Mouse (Mus musculus) layer of hippocampus, postnatal 14 days (tissue): ENCODE measurements around the gene Pnpla6. TPM values are rescaled to one million over a fixed set of nuclear protein-coding genes. Genes with fewer than 3 reads are reported as not detected.

Experiments
- DNase-seq, 2 experiments: peaks; one replicate each; pipeline ENCODE4 v3.0.0; 2021 to 2022; ENCODE audit warnings: low spot score in 2 of 2, mixed read lengths in 1 of 2
- total RNA-seq, 2 experiments: library from RNA; stranded (reverse); gene quantifications; 2 replicates each; pipeline ENCODE4 v1.2.3; 2021

Gene Pnpla6
- total RNA-seq, 2 experiments from 2014 or later = 64.8 to 71.0 TPM

DNA sequence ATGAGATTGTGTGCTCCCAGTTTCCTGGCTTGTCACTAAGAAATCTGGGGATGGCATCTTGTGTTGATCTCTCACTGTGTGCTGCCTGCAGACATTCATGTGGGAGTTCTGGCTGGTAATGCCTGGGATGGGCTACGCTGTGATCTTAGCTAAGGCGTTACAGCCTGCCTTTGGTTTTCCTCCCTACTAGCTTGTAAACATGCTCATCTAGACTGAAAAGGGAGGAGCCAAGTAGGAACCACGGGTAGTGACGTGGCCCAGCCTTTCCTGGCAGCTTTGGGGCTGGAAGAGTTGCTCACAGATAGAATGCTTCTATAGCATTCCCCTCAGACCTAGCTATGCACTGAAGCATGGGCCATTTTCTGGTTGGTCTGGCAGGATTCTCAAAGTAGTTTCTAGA lies 13.0 kb upstream of the Pnpla6 start:
- DNase-seq = peak; percentile 34 to 53

- DNase-seq = no peak
Measured at GRCm38 (mm10) chr8:3507979-3508754, 7.0 kb upstream of the Pnpla6 start.

GRCm38 (mm10) chr8:3514681-3515247 lies 420 bp upstream of the Pnpla6 start:
- no peak for DNase-seq

DNA sequence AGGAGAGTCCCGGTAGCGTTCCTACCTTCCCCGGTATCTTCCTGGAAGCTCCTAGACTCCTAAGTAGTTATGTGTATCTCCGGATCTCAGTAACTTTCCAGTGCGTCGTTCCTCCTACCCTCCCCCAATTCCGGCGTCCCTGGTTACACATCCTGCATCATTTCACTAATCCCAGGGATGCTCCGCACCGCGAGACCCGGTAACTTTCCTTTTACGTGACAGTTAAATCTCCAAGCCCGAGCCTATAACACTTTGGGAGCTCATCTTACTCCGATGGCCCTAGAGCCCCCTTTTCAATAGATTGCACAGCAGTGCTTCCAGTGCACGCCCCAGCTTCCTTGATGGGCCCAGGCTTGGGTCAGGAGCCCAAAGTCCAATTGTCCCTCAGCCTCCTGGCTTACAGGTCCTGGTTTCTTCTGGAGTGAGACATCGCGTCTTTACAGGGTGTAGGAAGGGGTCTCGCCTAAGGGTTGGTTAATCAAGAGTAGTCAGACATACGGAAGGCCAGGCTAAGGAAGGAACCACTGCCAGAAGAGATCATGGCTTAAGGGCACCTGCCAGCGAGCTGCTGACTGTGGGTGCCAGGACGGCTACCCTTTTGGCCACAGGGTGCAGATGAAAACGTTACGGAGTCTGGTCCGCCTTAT lies 710 bp downstream of the Pnpla6 start:
- DNase-seq = peak; percentile 60 to 71

GRCm38 (mm10) chr8:3516450-3517116 lies 1.4 kb downstream of the Pnpla6 start:
- peak; percentile 94 to 97 for DNase-seq

- no peak for DNase-seq
Measured at GRCm38 (mm10) chr8:3517117-3517495, 1.9 kb downstream of the Pnpla6 start.

GRCm38 (mm10) chr8:3522007-3522697 lies 7.0 kb downstream of the Pnpla6 start:
- DNase-seq = no peak

GRCm38 (mm10) chr8:3530816-3531215 lies 15.6 kb downstream of the Pnpla6 start:
- no peak for DNase-seq

- DNase-seq = no peak
Measured at GRCm38 (mm10) chr8:3531936-3532335, 16.8 kb downstream of the Pnpla6 start.

GRCm38 (mm10) chr8:3536053-3536841 lies 21.1 kb downstream of the Pnpla6 start:
- no peak for DNase-seq

- DNase-seq = no peak
Measured at GRCm38 (mm10) chr8:3536940-3537339, 21.8 kb downstream of the Pnpla6 start.

DNA sequence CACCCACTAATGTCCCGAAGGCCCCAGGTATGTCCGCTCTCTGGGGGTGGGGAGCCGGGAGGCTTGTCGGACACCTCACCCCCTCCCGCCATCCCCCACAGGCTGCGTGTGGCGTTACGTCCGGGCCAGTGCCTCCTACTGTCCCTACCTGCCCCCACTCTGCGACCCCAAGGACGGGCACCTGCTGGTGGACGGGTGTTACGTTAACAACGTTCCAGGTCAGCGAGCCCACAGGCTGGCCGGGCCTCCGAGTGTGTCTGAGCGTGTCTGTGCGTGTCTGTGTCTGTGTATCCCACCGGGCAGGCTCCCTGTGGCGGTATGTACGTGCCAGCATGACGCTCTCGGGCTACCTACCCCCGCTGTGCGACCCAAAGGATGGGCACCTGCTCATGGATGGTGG lies 22.5 kb downstream of the Pnpla6 start:
- DNase-seq = no peak

GRCm38 (mm10) chr8:3539146-3539545 lies 24.0 kb downstream of the Pnpla6 start:
- no peak for DNase-seq

DNA sequence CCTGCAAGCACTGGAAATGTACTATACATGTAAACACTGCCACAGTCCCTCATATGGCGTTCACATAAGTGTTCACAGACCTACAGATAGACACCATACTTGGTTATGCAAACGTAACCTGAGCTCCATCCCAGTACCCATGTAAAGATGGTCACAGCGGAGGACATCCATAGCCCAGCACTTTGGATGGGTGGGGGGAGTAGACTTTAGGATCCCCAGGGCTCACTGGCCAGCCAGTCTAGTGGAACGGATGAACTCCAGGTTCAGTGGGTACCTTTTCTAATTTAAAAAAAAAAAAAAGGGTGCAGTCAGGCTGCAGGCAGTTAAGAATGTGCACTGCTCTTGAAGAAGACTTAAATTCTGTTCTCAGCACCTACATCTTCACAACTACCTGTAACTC lies 24.9 kb downstream of the Pnpla6 start:
- DNase-seq = no peak

- no peak for DNase-seq
Measured at GRCm38 (mm10) chr8:3546511-3546910, 31.3 kb downstream of the Pnpla6 start.

- DNase-seq = no peak
Measured at GRCm38 (mm10) chr8:3552240-3552639, 37.1 kb downstream of the Pnpla6 start.

DNA sequence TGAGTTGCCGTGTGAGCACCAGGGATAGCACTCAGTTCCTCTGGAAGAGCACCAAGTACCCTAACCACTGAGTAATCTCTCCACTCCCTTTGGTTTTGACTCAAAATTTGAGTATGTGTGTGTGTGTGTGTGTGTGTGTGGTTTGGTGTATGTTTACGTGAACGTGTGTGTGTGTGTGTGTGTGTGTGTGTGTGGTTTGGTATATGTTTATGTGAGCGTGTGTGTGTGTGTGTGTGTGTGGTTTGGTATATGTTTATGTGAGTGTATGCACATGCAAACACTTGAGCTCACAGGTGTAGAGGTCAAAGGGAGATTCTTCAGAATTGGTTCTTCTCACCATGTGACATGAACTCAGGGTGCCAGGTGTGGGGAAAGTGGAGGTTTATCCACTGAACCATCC lies 40.9 kb downstream of the Pnpla6 start:
- DNase-seq = no peak

- DNase-seq = no peak
Measured at GRCm38 (mm10) chr8:3567641-3568371, 52.6 kb downstream of the Pnpla6 start, which contains the start of gene C330021F23Rik. TSS of gene C330021F23Rik (plus strand) at chr8:3567990.

- DNase-seq = no peak
Measured at GRCm38 (mm10) chr8:3568378-3568777, 53.2 kb downstream of the Pnpla6 start.

DNA sequence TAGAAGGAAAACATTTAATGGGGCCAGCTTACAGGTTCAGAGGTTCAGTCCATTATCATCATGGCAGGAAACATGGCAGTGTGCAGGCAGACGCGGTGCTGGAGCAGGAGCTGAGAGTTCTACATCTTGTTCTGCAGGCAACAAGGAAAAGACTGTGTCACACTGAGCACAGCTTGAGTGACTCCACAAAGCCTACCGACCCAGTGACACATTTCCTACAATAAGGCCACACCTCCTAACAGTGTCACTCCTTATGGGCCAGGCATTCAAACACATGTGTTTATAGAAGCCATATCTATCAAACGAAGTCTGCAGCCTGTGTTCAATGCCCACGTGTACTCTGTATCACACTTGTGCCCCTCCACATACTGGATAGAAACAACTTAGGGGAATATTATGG lies 54.6 kb downstream of the Pnpla6 start:
- no peak for DNase-seq
